Mouse (Mus musculus) lung, postnatal 0 days (tissue): ENCODE results near the gene Exoc3l.

Experiments
- CTCF ChIP-seq: IDR thresholded peaks from 2 replicates; pipeline ENCODE4 v1.5.1; 2016; ENCODE audit warnings: antibody characterized with exemption, mild to moderate bottlenecking
- EP300 ChIP-seq: IDR thresholded peaks from 2 replicates; pipeline ENCODE4 v1.6.1; 2016; ENCODE audit warnings: antibody characterized with exemption, mild to moderate bottlenecking, control low read depth

GRCm38 (mm10) chr8:105313622-105314402 is 17.9 kb upstream of the Exoc3l start:
- no peak for TF ChIP-seq CTCF
- no peak for TF ChIP-seq EP300
